11 mouse cellular contexts compared by ENCODE assay signal in the genomic region with DNA sequence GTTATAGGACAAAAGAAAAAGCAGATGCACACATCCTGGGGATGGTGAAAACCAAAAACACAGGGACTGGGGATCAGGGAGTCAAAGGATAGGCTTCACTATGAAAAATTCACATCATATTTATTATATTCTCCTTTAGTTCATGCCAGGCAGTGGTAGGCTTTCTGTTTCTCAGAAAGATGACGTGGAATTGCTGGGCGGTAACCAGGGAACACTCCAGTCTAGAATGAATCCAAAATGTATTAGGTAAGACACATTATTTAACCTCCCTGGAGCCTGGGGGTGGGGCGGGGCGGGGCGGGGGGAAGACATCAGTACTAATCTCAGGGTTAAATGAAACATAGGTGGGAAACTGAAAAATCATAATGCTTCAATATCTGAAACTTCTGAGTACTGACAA. TPM values are rescaled to one million over a fixed set of nuclear protein-coding genes. Genes with fewer than 3 reads are reported as not detected.
DNase-seq lines count a peak whose midpoint lies in the region; ATAC-seq and TF ChIP-seq lines count a peak whose summit lies in the region.
"Had no signal": no experiment of that assay in that cellular context is flagged by ENCODE, and none has a peak within 500 bp of the region (broad histone marks: within the 10 kb centered on the region; RNA-seq: fewer than 3 reads in every experiment).

No protein-coding gene starts in this region.

- H3K27me3 ChIP-seq in cerebellum, adult 2 months (ENCODE audit: control insufficient read depth, insufficient read depth, low read length) = no peaks in the 10 kb centered on the region
- no peaks in the 10 kb centered on the region; the same call in 1 of the 2 replicates for H3K27me3 ChIP-seq in kidney, embryonic 16.5 days (ENCODE audit: insufficient read depth, low read length)
- H3K27me3 ChIP-seq in forebrain, embryonic 16.5 days (replicated peaks; ENCODE audit: control insufficient read depth, insufficient read depth, low read length) = no peaks in the 10 kb centered on the region
- H3K27me3 ChIP-seq in midbrain, embryonic 13.5 days = no peaks in the 10 kb centered on the region

- no peak overlapping the region for H3K9ac ChIP-seq in kidney, embryonic 16.5 days (replicated peaks; ENCODE audit: low read length)
- no peak overlapping the region for H3K9ac ChIP-seq in forebrain, embryonic 16.5 days (replicated peaks; ENCODE audit: low read depth, low read length)
- H3K9ac ChIP-seq in midbrain, embryonic 13.5 days (replicated peaks) = peak overlapping the region; percentile 90
- H3K9ac ChIP-seq: liver, embryonic 14.5 days had no signal

- DNase-seq in cerebellum, adult 2 months = no peak
- no peak for DNase-seq in kidney, adult 8-10 months
- DNase-seq in natural killer cell, adult 2 months (ENCODE audit: low spot score in 2 of 2) = no peak
- DNase-seq: adrenal gland, postnatal 25 days; heart, postnatal 36 days had no signal

- no peak for ATAC-seq in cerebellum, adult (ENCODE audit: insufficient number of reproducible peaks, low FRiP score, low TSS enrichment)
- no peak for ATAC-seq in kidney, embryonic 16.5 days (ENCODE audit: low FRiP score, low TSS enrichment)
- ATAC-seq in forebrain, embryonic 16.5 days = no peak
- no peak for ATAC-seq in midbrain, embryonic 13.5 days
- no peak for ATAC-seq in granulocyte monocyte progenitor cell, adult 5-6 weeks (replicated peaks; ENCODE audit: poor library complexity, severe bottlenecking)

- TF ChIP-seq CTCF in cerebellum, adult 2 months (IDR thresholded peaks at IDR 0.05; ENCODE audit: borderline replicate concordance, insufficient read depth, low read depth, low read length) = no peak

- H3K9me3 ChIP-seq in kidney, embryonic 16.5 days (ENCODE audit: low read length) = no peaks in the 10 kb centered on the region
- no peaks in the 10 kb centered on the region for H3K9me3 ChIP-seq in forebrain, embryonic 16.5 days (ENCODE audit: control insufficient read depth, low read length)
- H3K9me3 ChIP-seq in midbrain, embryonic 13.5 days = no peaks in the 10 kb centered on the region

- H3K4me1 ChIP-seq in cerebellum, adult 2 months (ENCODE audit: control insufficient read depth, insufficient read depth, low read length) = no peaks in the 10 kb centered on the region; the same call in 1 of the 2 replicates
- no peaks in the 10 kb centered on the region for H3K4me1 ChIP-seq in kidney, embryonic 16.5 days (ENCODE audit: insufficient read depth, low read length)
- H3K4me1 ChIP-seq in forebrain, embryonic 16.5 days (replicated peaks; ENCODE audit: control insufficient read depth, insufficient read depth, low read length) = peaks cover 11% of the 10 kb centered on the region; the same call in 1 of the 2 replicates
- peaks cover 13% of the 10 kb centered on the region for H3K4me1 ChIP-seq in midbrain, embryonic 13.5 days (replicated peaks)

- no peaks in the 10 kb centered on the region for H3K36me3 ChIP-seq in kidney, embryonic 16.5 days (ENCODE audit: insufficient read depth, low read length)
- peaks cover 3% of the 10 kb centered on the region; the same call in 1 of the 2 replicates for H3K36me3 ChIP-seq in forebrain, embryonic 16.5 days (ENCODE audit: control insufficient read depth, insufficient read depth)
- no peaks in the 10 kb centered on the region for H3K36me3 ChIP-seq in midbrain, embryonic 13.5 days

- WGBS in cerebellum, adult 2 months = 62% methylated on average over 5 of the region's 5 CpGs
- 91% methylated on average over 5 of the region's 5 CpGs for WGBS in kidney, embryonic 16.5 days
- WGBS in forebrain, embryonic 16.5 days = 83% methylated on average over 5 of the region's 5 CpGs
- whole genome bisulfite sequencing in midbrain, embryonic 13.5 days = 73% methylated on average over 5 of the region's 5 CpGs

- H3K27ac ChIP-seq in cerebellum, adult 2 months (ENCODE audit: insufficient read depth, low read length) = no peak overlapping the region
- H3K27ac ChIP-seq in kidney, embryonic 16.5 days (ENCODE audit: low read length) = no peak overlapping the region
- peak overlapping the region; percentile 24 for H3K27ac ChIP-seq in forebrain, embryonic 16.5 days (ENCODE audit: low read length)
- peak overlapping the region; percentile 97 for H3K27ac ChIP-seq in midbrain, embryonic 13.5 days
- H3K27ac ChIP-seq: liver, embryonic 14.5 days had no signal

- no peak for TF ChIP-seq POLR2A in cerebellum, adult 2 months (IDR thresholded peaks at IDR 0.05; ENCODE audit: borderline replicate concordance, insufficient read depth, low read length)

- peak overlapping the region; percentile 77; the same call in 1 of the 2 replicates for H3K4me2 ChIP-seq in kidney, embryonic 16.5 days (replicated peaks; ENCODE audit: low read depth, low read length)
- H3K4me2 ChIP-seq in forebrain, embryonic 16.5 days (ENCODE audit: low read length) = peak overlapping the region; percentile 44
- H3K4me2 ChIP-seq in midbrain, embryonic 13.5 days (replicated peaks) = peak overlapping the region; percentile 56

- peak overlapping the region; percentile 36 for H3K4me3 ChIP-seq in cerebellum, adult 2 months (replicated peaks; ENCODE audit: insufficient read depth, low read depth, low read length)
- no peak overlapping the region for H3K4me3 ChIP-seq in kidney, embryonic 16.5 days (ENCODE audit: low read length)
- H3K4me3 ChIP-seq in forebrain, embryonic 16.5 days (replicated peaks; ENCODE audit: low read length) = peak overlapping the region; percentile 85
- H3K4me3 ChIP-seq in midbrain, embryonic 13.5 days (replicated peaks) = peak overlapping the region; percentile 79

RNA-seq across cellular contexts. Expression of a gene that starts 1.8 kb away (rescaled TPM):
- 68.1 and 69.7 TPM in 2 replicates for polyA plus RNA-seq in cerebellum, adult 2 months (2012; rRNA removed)
- polyA plus RNA-seq in kidney, embryonic 16.5 days (2015; fragmentation: Nextera tagmentation; extraction: Ambion mirVana) = 37.2 and 40.1 TPM in 2 replicates
- 235 and 271 TPM in 2 replicates for polyA plus RNA-seq in forebrain, embryonic 16.5 days (2015; fragmentation: Nextera tagmentation; extraction: Ambion mirVana)
- 226 and 244 TPM in 2 replicates for polyA plus RNA-seq in midbrain, embryonic 13.5 days (2015; fragmentation: Nextera tagmentation; extraction: Ambion mirVana)
- total RNA-seq in granulocyte monocyte progenitor cell, adult 5-6 weeks (2014; fragmentation: Nextera tagmentation) = not detected in 2 replicates
- total RNA-seq in granulocyte monocyte progenitor cell, adult 5-6 weeks (2017) = not detected in 2 replicates

Comparison
In these comparisons a context has a peak if more than half of its experiments do, and no peak if none do; other contexts are left out.
1. H3K27ac ChIP-seq: peak in forebrain, embryonic 16.5 days (single experiment) and midbrain, embryonic 13.5 days (single experiment); none in cerebellum, adult 2 months (single experiment) and kidney, embryonic 16.5 days (single experiment).
2. Peak in every context shown above with its lines, with median percentiles within 50 percentile points of each other: H3K4me2 ChIP-seq.